Mouse (Mus musculus): ENCODE measurements around the gene Prss40. TPM values are rescaled to one million over a fixed set of nuclear protein-coding genes. Genes with fewer than 3 reads are reported as not detected.

Prss40 gene
- polyA plus RNA-seq, 1 experiment = not detected

GRCm38 (mm10) chr1:34583821-34584263, 23.1 kb upstream of the Prss40 start:
- Histone ChIP-seq H3K36me3 (ENCODE audit: control insufficient read depth, insufficient read depth, low read length) (no peaks in the 10 kb centered on the region), H3K27ac (ENCODE audit: control insufficient read depth, insufficient read depth, low read length) (no peak overlapping the region), H3K4me1 (replicated peaks; ENCODE audit: control insufficient read depth, insufficient read depth, low read length) (no peaks in the 10 kb centered on the region; the same call in 1 of the 2 replicates), H3K27me3 (ENCODE audit: control insufficient read depth, insufficient read depth, low read length) (no peaks in the 10 kb centered on the region), H3K4me3 (ENCODE audit: control insufficient read depth, insufficient read depth, low read length) (no peak overlapping the region)
- 43% methylated on average over 4 of the region's 4 CpGs for WGBS
- DNase-seq = no peak
- TF ChIP-seq POLR2A (IDR thresholded peaks at IDR 0.05; ENCODE audit: control insufficient read depth, extremely low read depth, insufficient read depth, low read length, poor library complexity) (no peak), CTCF (IDR thresholded peaks at IDR 0.05; ENCODE audit: borderline replicate concordance, control insufficient read depth, extremely low read depth, insufficient read depth, low read length, poor library complexity) (no peak)

DNA sequence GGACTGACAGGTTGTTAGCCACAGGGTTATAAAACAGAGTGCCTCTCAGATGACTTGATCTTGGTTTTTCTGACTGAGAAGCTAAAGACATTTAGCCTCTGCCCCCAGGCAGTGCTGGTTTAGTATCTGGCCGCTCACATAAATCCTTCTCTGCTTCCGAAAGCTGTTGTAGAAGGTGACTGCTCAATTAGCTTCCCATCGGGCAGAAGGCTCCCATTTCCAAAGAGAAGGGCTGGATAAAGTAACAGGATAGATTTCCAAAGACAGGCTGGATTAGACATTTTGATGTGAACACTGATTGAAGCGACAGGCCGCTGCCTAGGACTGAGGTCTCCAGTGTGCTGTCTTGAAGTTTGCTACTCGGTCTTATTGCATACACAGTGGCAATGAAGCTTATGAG, 21.5 kb upstream of the Prss40 start:
- Histone ChIP-seq H3K4me1 (replicated peaks; ENCODE audit: control insufficient read depth, insufficient read depth, low read length) (no peaks in the 10 kb centered on the region; the same call in 1 of the 2 replicates), H3K36me3 (ENCODE audit: control insufficient read depth, insufficient read depth, low read length) (no peaks in the 10 kb centered on the region), H3K27ac (ENCODE audit: control insufficient read depth, insufficient read depth, low read length) (no peak overlapping the region), H3K27me3 (ENCODE audit: control insufficient read depth, insufficient read depth, low read length) (no peaks in the 10 kb centered on the region), H3K4me3 (ENCODE audit: control insufficient read depth, insufficient read depth, low read length) (no peak overlapping the region)
- TF ChIP-seq POLR2A (IDR thresholded peaks at IDR 0.05; ENCODE audit: control insufficient read depth, extremely low read depth, insufficient read depth, low read length, poor library complexity) (no peak), CTCF (IDR thresholded peaks at IDR 0.05; ENCODE audit: borderline replicate concordance, control insufficient read depth, extremely low read depth, insufficient read depth, low read length, poor library complexity) (no peak)
- WGBS = 89% methylated on average over 6 of the region's 6 CpGs
- DNase-seq = no peak

DNA sequence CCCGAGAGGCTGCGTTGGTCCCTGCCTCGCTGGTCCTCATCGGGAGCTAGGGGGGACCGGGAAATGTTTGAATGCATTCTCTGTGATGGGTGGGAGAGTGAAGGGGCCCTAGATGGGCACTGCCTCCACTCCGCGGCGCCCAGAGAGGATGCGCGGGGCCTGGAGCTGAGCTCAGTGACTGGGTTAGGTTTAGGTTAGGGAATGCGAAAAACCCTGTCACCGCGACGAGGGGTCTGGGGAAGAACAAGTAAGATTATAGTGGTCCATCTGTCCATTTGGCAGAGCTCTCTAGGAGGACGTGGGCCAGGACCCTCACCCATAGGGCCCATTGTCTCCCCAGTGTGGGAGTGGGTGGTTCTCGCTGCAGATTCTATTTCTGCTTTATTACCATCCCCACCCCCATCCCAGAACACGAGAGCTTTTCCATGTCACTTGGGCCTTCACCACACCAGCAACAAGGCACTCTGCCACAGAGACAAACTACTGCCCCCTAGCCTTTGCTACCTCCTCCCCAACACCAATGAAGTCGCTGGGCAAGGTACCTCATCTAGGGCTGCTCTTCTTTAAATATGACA, 19.1 kb upstream of the Prss40 start:
- no peak for TF ChIP-seq CTCF (IDR thresholded peaks at IDR 0.05; ENCODE audit: borderline replicate concordance, control insufficient read depth, extremely low read depth, insufficient read depth, low read length, poor library complexity)
- no peak for TF ChIP-seq POLR2A (IDR thresholded peaks at IDR 0.05; ENCODE audit: control insufficient read depth, extremely low read depth, insufficient read depth, low read length, poor library complexity)
- Histone ChIP-seq H3K4me1 (replicated peaks; ENCODE audit: control insufficient read depth, insufficient read depth, low read length) (no peaks in the 10 kb centered on the region; the same call in 1 of the 2 replicates), H3K27me3 (ENCODE audit: control insufficient read depth, insufficient read depth, low read length) (no peaks in the 10 kb centered on the region), H3K36me3 (ENCODE audit: control insufficient read depth, insufficient read depth, low read length) (no peaks in the 10 kb centered on the region), H3K4me3 (ENCODE audit: control insufficient read depth, insufficient read depth, low read length) (no peak overlapping the region), H3K27ac (ENCODE audit: control insufficient read depth, insufficient read depth, low read length) (no peak overlapping the region)
- DNase-seq = no peak
- WGBS = 11% methylated on average over 18 of the region's 18 CpGs

DNA sequence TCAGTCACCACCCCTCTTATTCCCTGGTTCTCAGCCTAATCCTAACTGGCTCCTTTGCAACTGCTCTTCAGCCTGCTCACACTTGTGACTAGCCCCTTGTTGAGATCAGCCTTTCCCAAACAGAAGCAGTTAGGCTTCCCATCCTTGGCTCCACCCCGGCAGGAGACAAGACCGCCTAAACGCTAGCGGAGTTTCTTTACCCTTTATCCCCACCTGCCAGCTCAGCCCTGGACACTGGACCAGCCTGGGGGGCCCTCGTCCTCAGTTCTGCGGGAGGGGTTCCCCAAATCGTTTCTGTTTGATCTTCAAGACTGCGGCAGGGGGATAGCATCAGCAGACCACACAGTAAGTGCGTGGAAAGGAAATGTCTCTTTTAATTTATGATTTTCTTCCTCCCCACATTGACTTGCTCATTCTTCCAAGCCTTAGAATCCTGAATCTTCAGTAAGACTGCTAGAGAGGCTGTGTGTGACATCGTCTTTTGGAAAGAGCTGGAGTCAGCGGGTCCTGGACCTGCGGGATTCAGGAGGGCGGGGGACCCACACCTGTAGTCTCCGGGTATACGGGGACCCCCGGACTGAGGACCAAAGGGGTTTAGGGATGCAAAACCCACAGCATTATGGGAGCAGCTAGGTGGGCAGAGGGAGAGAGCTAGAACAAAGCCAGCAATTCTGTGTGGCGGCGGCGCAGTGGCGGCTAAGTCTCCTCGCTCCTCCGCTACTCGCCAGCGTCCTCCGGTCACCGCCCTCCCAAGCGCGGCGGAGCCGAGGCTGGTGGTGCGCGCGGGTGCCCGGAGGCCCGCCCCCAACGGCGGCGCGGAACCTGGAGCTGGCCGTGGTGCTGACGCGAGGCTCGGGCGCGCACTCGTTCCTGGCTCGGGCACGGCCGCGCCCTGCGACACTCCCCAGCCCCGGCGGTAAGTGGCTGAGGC, 18.4 kb upstream of the Prss40 start, which contains the start of gene Amer3:
TSS of gene Amer3 (plus strand) at position 807 of the 931 bp plus-strand sequence.
- Histone ChIP-seq H3K36me3 (ENCODE audit: control insufficient read depth, insufficient read depth, low read length) (no peaks in the 10 kb centered on the region), H3K4me1 (replicated peaks; ENCODE audit: control insufficient read depth, insufficient read depth, low read length) (no peaks in the 10 kb centered on the region; the same call in 1 of the 2 replicates), H3K4me3 (ENCODE audit: control insufficient read depth, insufficient read depth, low read length) (no peak within 1 kb of the TSS), H3K27me3 (ENCODE audit: control insufficient read depth, insufficient read depth, low read length) (no peaks in the 10 kb centered on the region), H3K27ac (ENCODE audit: control insufficient read depth, insufficient read depth, low read length) (no peak within 1 kb of the TSS)
- DNase-seq = peak; percentile 60
- 1% methylated on average over 50 of the region's 53 CpGs for WGBS
- no peak for TF ChIP-seq POLR2A (IDR thresholded peaks at IDR 0.05; ENCODE audit: control insufficient read depth, extremely low read depth, insufficient read depth, low read length, poor library complexity)
- TF ChIP-seq CTCF (IDR thresholded peaks at IDR 0.05; ENCODE audit: borderline replicate concordance, control insufficient read depth, extremely low read depth, insufficient read depth, low read length, poor library complexity) = no peak

DNA sequence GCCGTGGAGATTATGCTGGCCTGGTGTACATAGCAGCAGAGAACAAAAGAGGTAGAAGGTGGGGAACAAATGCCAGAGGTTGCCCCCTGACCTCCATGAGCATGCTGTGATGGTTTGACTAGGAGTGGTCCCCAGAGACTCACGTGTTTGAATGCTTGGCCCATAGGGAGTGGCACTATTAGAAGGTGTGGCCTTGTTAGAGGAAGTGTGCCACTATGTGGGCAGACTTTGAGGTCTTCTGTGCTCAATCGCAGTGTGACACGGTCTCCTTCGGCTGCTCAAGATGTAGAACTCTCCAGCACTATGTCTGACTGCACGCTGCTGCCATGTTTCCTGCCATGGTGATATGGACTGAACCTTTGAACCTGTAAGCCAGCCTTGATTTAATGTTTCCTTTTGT, 12.5 kb upstream of the Prss40 start:
- no peak overlapping the region for H3K4me3 ChIP-seq (ENCODE audit: control insufficient read depth, insufficient read depth, low read length)
- WGBS = 36% methylated on average over 6 of the region's 6 CpGs
- no peaks in the 10 kb centered on the region for H3K4me1 ChIP-seq (replicated peaks; ENCODE audit: control insufficient read depth, insufficient read depth, low read length)
- no peak for DNase-seq
- no peak overlapping the region for H3K27ac ChIP-seq (ENCODE audit: control insufficient read depth, insufficient read depth, low read length)
- no peaks in the 10 kb centered on the region for H3K36me3 ChIP-seq (ENCODE audit: control insufficient read depth, insufficient read depth, low read length)
- TF ChIP-seq CTCF (IDR thresholded peaks at IDR 0.05; ENCODE audit: borderline replicate concordance, control insufficient read depth, extremely low read depth, insufficient read depth, low read length, poor library complexity) = no peak
- TF ChIP-seq POLR2A (IDR thresholded peaks at IDR 0.05; ENCODE audit: control insufficient read depth, extremely low read depth, insufficient read depth, low read length, poor library complexity) = no peak
- H3K27me3 ChIP-seq (ENCODE audit: control insufficient read depth, insufficient read depth, low read length) = no peaks in the 10 kb centered on the region

DNA sequence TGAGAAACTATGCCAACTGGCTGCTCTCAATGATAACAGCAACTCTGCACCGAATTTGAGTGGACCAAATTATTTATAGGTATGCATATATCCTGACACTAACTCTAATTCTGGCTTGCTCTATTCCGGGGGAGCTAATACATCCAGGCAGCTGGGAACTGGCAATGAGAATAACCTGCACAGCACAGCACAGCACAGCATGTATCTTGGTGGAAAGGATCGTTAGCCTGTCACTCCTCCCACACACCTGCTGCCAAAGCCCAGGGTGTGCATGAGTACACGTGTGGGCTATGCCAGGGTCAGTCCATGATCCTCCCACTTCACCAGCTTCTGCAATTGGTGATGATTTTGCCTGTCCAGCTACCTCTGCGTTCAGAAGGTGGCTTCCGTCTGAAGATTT, 10.7 kb upstream of the Prss40 start:
- no peaks in the 10 kb centered on the region for H3K4me1 ChIP-seq (replicated peaks; ENCODE audit: control insufficient read depth, insufficient read depth, low read length)
- no peaks in the 10 kb centered on the region for H3K27me3 ChIP-seq (ENCODE audit: control insufficient read depth, insufficient read depth, low read length)
- H3K36me3 ChIP-seq (ENCODE audit: control insufficient read depth, insufficient read depth, low read length) = no peaks in the 10 kb centered on the region
- 88% methylated on average over 6 of the region's 6 CpGs for WGBS
- no peak overlapping the region for H3K4me3 ChIP-seq (ENCODE audit: control insufficient read depth, insufficient read depth, low read length)
- TF ChIP-seq POLR2A (IDR thresholded peaks at IDR 0.05; ENCODE audit: control insufficient read depth, extremely low read depth, insufficient read depth, low read length, poor library complexity) (no peak), CTCF (IDR thresholded peaks at IDR 0.05; ENCODE audit: borderline replicate concordance, control insufficient read depth, extremely low read depth, insufficient read depth, low read length, poor library complexity) (no peak)
- H3K27ac ChIP-seq (ENCODE audit: control insufficient read depth, insufficient read depth, low read length) = no peak overlapping the region
- DNase-seq = no peak
